Mouse (Mus musculus) skeletal muscle tissue, adult 2 months (tissue): Measurements from ENCODE around the gene Gjb5.

Experiments used
- DNase-seq: peaks from one replicate; pipeline ENCODE4 v3.0.0-alpha.2; 2012; ENCODE audit warnings: low read depth, low spot score

Gene Gjb5

GRCm38 (mm10) chr4:127349560-127350300, 8.3 kb downstream of the Gjb5 start:
- DNase-seq: no peak

GRCm38 (mm10) chr4:127345000-127345399, 13.0 kb downstream of the Gjb5 start:
- no peak for DNase-seq

DNA sequence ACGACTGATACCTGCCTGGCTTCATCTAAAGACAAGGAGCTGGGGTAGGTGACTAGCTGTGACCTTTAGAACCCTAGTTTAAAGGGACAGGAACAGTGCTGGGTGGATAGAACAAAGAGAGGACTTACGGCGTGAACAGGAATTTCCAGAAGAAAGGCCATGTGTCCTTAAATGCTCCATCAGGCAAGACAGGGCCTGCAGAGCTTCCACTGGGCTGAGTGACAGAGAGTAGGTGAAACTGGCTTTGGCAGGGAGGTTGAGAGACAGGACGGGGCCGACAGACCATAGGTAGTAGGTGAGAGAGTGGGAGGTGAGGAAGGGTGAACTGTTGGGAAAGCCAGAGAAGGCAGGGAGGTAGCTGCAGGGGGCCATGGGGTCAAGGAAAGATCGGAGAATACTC, 16.6 kb downstream of the Gjb5 start:
- no peak for DNase-seq

GRCm38 (mm10) chr4:127337668-127338067, 20.3 kb downstream of the Gjb5 start:
- no peak for DNase-seq

DNA sequence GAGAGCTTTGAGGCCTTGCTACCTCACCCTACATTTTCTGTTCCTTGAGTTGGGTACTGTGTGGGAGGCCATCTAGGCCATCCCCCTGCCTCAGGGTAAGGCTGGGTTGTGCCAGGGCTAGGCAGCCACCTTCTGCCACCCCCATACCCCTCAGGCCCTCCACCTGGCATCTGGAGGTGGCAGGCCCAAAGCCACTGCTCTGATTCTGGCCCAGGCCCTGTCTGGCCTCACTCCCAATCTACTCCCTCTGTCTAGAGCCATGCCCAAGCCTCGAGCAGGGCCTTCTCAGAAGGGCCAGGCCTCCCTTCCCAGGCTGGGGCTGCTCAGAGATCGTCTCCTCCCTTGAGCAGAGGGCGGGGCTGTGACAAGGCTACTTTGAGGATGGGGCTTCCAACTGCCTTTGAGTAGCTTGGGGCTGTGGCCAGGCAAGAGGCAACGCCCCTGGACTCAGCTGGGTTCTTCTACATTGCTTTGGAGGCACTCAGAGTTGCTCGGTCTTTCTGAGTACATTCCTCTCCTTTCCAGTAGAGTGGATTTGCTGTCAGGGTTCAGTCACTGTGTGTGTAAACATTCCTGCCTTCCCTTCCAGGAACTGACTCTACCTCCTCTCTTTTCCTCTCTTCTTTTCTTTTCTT, 23.0 kb downstream of the Gjb5 start:
- no peak for DNase-seq

- no peak for DNase-seq
These were observed 26.8 kb downstream of the Gjb5 start for GRCm38 (mm10) chr4:127331171-127331570.

GRCm38 (mm10) chr4:127330181-127331100, 27.5 kb downstream of the Gjb5 start, which contains the start of gene Gjb3:
Gjb3 (minus strand) TSS chr4:127330844.
- DNase-seq: no peak

GRCm38 (mm10) chr4:127329751-127330150, 28.2 kb downstream of the Gjb5 start:
- DNase-seq: no peak

DNA sequence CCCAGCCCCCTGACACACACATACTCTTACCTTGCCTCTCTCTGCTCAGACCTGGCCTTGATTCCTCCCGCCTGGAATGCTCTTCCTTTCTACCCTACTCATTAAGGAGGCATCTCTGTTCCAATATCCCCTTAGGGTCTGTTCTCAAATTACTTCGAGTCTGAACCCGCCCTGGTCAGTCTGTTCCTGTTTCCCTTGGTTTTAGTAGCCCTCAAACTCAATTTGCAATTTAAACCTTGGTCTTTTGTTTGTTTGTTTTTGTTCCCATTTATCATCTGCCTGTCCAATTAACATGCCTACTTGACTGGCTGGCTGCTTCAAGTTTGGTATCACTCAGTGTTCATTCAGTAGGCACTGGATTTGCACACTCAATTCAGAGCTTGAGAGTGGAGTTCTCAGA, 28.9 kb downstream of the Gjb5 start:
- DNase-seq: no peak

DNA sequence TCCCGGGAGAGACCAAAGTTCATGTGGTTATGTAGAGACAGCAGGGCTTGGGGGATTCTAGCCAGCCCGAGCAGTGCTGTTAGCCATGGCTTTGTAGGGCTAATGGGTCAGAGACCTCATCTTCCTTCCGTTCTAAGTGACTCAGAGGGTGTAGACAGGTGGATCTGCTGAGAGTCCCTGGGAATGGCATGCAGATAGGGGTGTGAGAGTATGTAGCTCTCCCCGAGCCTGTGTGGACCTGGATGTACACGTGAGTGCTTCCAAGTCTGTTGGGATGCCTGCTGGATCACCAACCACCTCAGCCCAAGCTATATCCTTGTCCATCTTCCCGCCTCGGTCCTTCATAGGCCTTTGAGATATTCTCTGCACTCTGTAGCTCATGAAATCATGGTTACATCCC, 29.6 kb downstream of the Gjb5 start:
- DNase-seq: no peak

DNA sequence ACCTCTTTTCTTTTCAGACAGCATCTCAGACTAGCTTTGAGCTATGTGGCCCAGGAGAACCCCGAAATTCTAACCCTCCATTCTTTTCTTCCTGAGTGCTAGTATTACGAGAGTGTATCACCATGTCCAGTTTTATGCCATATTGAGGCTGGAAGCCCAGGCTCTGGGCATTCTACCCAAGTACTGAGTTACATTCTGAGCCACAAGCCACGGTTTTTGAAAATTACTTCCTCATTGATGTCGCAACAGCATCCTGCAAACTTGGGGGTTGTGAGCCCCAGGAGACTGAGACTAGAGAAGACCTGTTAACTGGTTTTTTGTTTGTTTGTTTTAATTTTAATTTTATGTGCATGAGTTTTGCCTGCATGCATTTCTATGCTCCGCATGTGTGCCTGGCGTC, 30.2 kb downstream of the Gjb5 start:
- DNase-seq: no peak

DNA sequence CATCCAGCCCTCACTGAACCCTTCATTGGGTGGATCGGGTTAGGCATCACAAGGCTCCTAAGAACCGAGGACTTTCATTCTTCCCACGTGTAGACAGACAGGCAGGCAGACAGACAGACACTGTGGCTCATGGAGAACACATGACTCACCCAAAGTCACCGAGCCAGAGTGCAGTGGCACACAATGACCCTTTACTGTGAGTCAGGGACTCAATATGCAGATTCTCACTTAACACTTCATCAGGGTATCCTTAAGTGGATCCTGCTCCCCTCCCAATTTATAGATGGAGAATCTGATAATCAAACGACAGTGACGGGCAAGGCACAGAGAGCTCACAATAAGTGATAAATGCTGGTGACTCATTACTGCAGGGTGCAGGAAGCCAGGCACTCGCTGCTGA, 30.7 kb downstream of the Gjb5 start:
- DNase-seq: no peak

DNA sequence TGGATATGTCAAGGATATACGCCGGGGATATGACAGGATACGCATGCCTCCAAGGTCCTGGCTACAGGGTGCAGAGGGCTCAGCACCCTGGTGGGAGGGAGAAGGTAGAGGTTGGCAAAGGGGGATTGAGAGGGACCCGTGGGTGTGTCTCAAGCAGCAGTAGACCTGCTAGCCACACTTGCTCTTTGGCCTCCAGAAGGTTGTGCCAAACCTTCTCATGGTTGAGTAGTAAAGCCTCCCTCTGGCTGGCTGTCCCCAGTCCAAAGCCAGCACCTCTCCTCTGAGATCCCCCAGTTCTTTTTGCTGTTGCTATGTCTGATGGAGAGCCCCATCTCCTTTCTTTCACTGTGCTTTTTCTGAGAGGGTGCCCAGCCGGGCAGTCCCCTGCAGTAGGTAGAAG, 32.7 kb downstream of the Gjb5 start:
- DNase-seq: no peak

DNA sequence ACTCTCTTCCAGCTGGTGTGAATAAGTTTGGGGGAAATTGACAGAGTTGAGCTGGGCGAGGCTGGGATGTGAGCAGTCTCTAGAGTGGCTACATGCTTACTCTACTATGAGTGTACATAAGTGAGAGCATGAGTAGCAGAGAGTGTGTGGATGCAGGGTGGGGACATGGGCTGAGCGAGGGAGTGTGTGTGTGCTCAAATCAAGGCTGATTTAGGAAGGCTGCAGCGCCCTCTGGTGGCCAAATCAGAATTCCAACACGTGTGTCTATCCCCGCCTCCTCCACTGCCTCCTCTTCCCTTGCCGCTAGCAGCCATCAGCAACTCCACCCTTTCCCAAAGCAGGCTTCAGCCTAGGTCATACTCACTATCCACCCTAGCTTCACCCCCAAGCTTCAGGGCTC, 33.2 kb downstream of the Gjb5 start:
- DNase-seq: peak; percentile 52

DNA sequence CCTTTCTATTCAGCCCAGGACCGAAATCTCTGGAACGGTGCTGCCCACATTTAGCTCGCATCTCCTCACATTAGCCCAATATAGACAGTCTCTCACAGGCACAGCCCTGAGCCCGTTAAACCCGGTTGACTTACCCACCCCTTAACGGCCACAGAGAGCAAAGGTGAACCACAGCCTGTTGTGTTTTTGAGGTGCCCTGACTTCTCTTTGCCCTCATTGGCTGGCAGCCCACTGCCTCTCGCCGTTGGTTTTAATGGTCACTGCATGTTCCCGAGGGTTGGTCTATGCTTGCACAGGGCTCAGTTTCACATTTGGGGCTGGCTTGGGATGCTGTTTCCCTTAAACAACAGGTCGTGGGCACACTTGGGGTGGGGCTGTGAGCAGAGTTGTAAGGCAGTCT, 33.7 kb downstream of the Gjb5 start:
- DNase-seq: no peak

DNA sequence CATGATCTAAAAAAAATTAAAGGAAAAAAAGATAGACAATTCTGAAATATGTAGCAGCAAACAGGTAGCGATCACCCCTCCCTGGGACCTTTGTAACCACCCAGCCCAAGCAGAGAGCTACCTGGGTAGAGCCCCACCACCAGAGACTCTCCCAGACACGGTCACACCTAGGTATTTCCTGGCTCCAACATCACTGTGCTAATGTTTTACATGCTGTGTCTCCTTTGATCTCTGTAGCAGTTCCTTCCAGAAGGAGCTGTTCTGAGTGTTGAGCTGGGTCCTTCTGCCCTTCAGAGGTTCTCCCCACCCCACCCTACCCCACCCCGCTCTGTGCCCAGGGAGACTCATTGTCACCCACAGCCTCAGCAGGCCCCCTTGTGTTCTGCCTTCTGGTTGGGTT, 34.3 kb downstream of the Gjb5 start:
- no peak for DNase-seq

GRCm38 (mm10) chr4:127319613-127320012, 38.4 kb downstream of the Gjb5 start:
- DNase-seq: peak; percentile 36

DNA sequence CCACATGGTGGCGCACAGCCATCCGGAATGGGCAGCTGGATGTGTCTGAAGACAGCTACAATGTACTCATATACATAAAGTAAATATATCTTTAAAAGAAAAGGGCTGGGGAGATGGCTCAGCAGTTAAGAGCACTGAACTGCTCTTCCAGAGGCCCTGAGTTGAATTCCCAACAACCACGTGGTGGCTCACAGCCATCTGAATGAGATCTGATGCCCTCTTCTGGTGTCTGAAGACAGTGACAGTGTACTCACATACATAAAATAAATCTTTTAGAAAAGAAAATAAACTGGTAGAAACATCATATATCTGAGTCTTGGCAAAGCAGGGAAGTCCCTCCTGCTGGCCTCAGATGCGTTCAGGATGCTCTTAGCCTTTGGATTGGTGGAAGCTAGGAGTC, 40.8 kb downstream of the Gjb5 start:
- DNase-seq: no peak

GRCm38 (mm10) chr4:127315753-127316152, 42.2 kb downstream of the Gjb5 start:
- DNase-seq: peak; percentile 26

GRCm38 (mm10) chr4:127314585-127314984, 43.4 kb downstream of the Gjb5 start:
- no peak for DNase-seq

DNA sequence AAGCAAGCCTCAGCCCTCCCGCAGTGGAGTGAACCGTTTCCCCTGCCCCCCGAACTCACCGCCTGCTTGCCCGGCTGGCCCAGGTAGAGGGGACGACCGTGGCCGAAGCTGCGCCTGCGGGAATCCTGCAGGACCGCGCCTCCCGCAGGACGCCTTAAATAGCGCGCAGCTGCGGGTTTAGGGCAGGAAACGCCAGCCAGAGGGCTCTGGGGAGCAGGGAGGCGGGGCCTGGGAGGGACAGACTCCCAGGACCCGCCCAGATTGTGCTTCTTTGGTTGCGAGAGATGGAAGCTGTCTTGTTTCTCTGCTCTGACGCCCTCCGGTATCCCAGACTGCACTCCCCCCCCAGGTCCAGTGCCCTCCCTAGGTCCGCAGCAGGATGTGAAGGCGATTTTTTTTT, 44.1 kb downstream of the Gjb5 start, which contains the start of gene Gja4:
Gene Gja4 (minus strand): TSS at position 179 of the 400 bp plus-strand sequence.
- DNase-seq: peak; percentile 56

DNA sequence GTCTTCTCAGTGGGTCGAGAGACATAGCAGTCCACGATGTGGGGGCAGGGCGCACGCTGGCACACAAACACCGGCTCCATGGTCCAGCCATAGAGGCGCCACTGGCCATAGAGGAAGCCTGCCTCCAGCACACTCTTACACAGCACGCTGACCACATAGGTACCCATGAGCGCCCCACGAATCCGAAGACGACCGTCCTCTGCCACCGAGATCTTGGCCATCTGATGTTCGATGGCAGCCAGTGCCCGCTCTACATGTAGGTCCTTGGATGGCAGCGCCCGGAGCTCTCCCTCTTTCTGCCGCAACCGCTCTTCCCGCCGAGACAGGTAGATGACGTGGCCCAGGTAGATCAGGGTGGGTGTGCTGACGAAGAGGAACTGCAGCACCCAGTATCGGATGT, 45.6 kb downstream of the Gjb5 start:
- DNase-seq: no peak
